Comparison of ENCODE assay signal across 9 mouse cellular contexts in genomic region chr4:135828491-135828890, GRCm38 (mm10). TPM values are rescaled to one million over a fixed set of nuclear protein-coding genes. Genes with fewer than 3 reads are reported as not detected.
DNase-seq lines count a peak whose midpoint lies in the region; ATAC-seq and TF ChIP-seq lines count a peak whose summit lies in the region.
"Had no signal": no experiment of that assay in that cellular context is flagged by ENCODE, and none has a peak within 500 bp of the region (broad histone marks: within the 10 kb centered on the region; RNA-seq: fewer than 3 reads in every experiment).

No protein-coding gene starts in this region.

- TF ChIP-seq POLR2A in liver, adult 2 months (IDR thresholded peaks at IDR 0.05; ENCODE audit: extremely low read depth, insufficient read depth, low read length) = no peak

- WGBS in liver, adult 2 months = 35% methylated on average over 11 of the region's 11 CpGs
- WGBS in liver, embryonic 12.5 days (ENCODE audit: insufficient replicate concordance) = 62% methylated on average over 11 of the region's 11 CpGs
- 13% methylated on average over 11 of the region's 11 CpGs for WGBS in forebrain, embryonic 14.5 days
- WGBS in heart, embryonic 16.5 days = 13% methylated on average over 11 of the region's 11 CpGs
- WGBS in lung, embryonic 14.5 days = 5% methylated on average over 11 of the region's 11 CpGs

- no peak overlapping the region; the same call in 1 of the 2 replicates for H3K27ac ChIP-seq in liver, adult 2 months (replicated peaks; ENCODE audit: insufficient read depth, low read depth, low read length)
- H3K27ac ChIP-seq in liver, embryonic 12.5 days = no peak overlapping the region; the same call in 1 of the 2 replicates
- H3K27ac ChIP-seq in forebrain, embryonic 14.5 days (ENCODE audit: low read depth, low read length) = peak overlapping the region; percentile 35
- peak overlapping the region; percentile 91 for H3K27ac ChIP-seq in heart, embryonic 16.5 days (ENCODE audit: low read length)
- H3K27ac ChIP-seq in lung, embryonic 14.5 days (ENCODE audit: low read depth) = peak overlapping the region; percentile 97
- H3K27ac ChIP-seq: macrophage had no signal

- H3K9ac ChIP-seq in liver, adult 2 months (ENCODE audit: low read depth, low read length) = no peak overlapping the region
- H3K9ac ChIP-seq in liver, embryonic 12.5 days = no peak overlapping the region
- H3K9ac ChIP-seq in forebrain, embryonic 14.5 days (ENCODE audit: low read length) = no peak overlapping the region
- peak overlapping the region; percentile 63; the same call in 1 of the 2 replicates for H3K9ac ChIP-seq in heart, embryonic 16.5 days (ENCODE audit: low read length)
- H3K9ac ChIP-seq in lung, embryonic 14.5 days = peak overlapping the region; percentile 41

- H3K36me3 ChIP-seq in liver, adult 2 months (ENCODE audit: control insufficient read depth, insufficient read depth, low read length) = no peaks in the 10 kb centered on the region
- H3K36me3 ChIP-seq in liver, embryonic 12.5 days = no peaks in the 10 kb centered on the region
- H3K36me3 ChIP-seq in forebrain, embryonic 14.5 days (ENCODE audit: control insufficient read depth, insufficient read depth, low read length) = no peaks in the 10 kb centered on the region
- H3K36me3 ChIP-seq in heart, embryonic 16.5 days (ENCODE audit: control insufficient read depth, insufficient read depth) = no peaks in the 10 kb centered on the region
- H3K36me3 ChIP-seq in lung, embryonic 14.5 days (ENCODE audit: insufficient read depth) = no peaks in the 10 kb centered on the region

- TF ChIP-seq CTCF in liver, adult 2 months (IDR thresholded peaks at IDR 0.05; ENCODE audit: low read depth, low read length) = no peak
- no peak for TF ChIP-seq CTCF in lung, embryonic 14.5 days (IDR thresholded peaks at IDR 0.05; ENCODE audit: low read depth)

- H3K79me2 ChIP-seq in liver, adult 2 months (ENCODE audit: control insufficient read depth, insufficient read depth, low read length) = no peaks in the 10 kb centered on the region

- DNase-seq in liver, adult 2 months (ENCODE audit: extremely low read depth, low read depth, low spot score) = peak; percentile 30
- DNase-seq in forebrain, embryonic 14.5 days (ENCODE audit: low spot score) = peak; percentile 80
- peak; percentile 92 for DNase-seq in kidney, postnatal 14 days
- peak; percentile 97 for DNase-seq in lung, embryonic 14.5 days
- peak; percentile 82 for DNase-seq in right cerebral cortex, adult 18-20 months

- H3K4me2 ChIP-seq in liver, embryonic 12.5 days = no peak overlapping the region
- peak overlapping the region; percentile 2; the same call in 1 of the 2 replicates for H3K4me2 ChIP-seq in forebrain, embryonic 14.5 days (ENCODE audit: low read length)
- peak overlapping the region; percentile 53 for H3K4me2 ChIP-seq in heart, embryonic 16.5 days (ENCODE audit: low read depth, low read length)
- H3K4me2 ChIP-seq in lung, embryonic 14.5 days = peak overlapping the region; percentile 46

- no peaks in the 10 kb centered on the region for H3K4me1 ChIP-seq in liver, adult 2 months (ENCODE audit: control insufficient read depth, insufficient read depth, low read length)
- peaks cover 4% of the 10 kb centered on the region; the same call in 1 of the 2 replicates for H3K4me1 ChIP-seq in liver, embryonic 12.5 days
- H3K4me1 ChIP-seq in forebrain, embryonic 14.5 days (ENCODE audit: control insufficient read depth, insufficient read depth, low read length) = peaks cover 17% of the 10 kb centered on the region
- peaks cover 16% of the 10 kb centered on the region for H3K4me1 ChIP-seq in heart, embryonic 16.5 days (ENCODE audit: control insufficient read depth, insufficient read depth, low read length)
- peaks cover 12% of the 10 kb centered on the region for H3K4me1 ChIP-seq in lung, embryonic 14.5 days (ENCODE audit: insufficient read depth)

- H3K27me3 ChIP-seq in liver, adult 2 months (ENCODE audit: control insufficient read depth, insufficient read depth, low read length) = no peaks in the 10 kb centered on the region
- no peaks in the 10 kb centered on the region for H3K27me3 ChIP-seq in liver, embryonic 12.5 days (replicated peaks)
- H3K27me3 ChIP-seq in forebrain, embryonic 14.5 days (replicated peaks; ENCODE audit: control insufficient read depth, insufficient read depth, low read length) = no peaks in the 10 kb centered on the region
- H3K27me3 ChIP-seq in heart, embryonic 16.5 days (ENCODE audit: control insufficient read depth, insufficient read depth, low read length) = no peaks in the 10 kb centered on the region
- no peaks in the 10 kb centered on the region for H3K27me3 ChIP-seq in lung, embryonic 14.5 days (ENCODE audit: insufficient read depth, low read length)

- ATAC-seq in liver, embryonic 12.5 days = no peak
- peak; percentile 55 for ATAC-seq in forebrain, embryonic 14.5 days
- peak; percentile 87 for ATAC-seq in heart, embryonic 16.5 days (replicated peaks; ENCODE audit: extremely low read depth, insufficient read depth, low FRiP score)
- peak; percentile 89 for ATAC-seq in lung, embryonic 14.5 days (ENCODE audit: insufficient read depth)
- no peak for ATAC-seq in monocyte, adult 5-6 weeks (replicated peaks; ENCODE audit: insufficient number of reproducible peaks, low FRiP score, low TSS enrichment, poor library complexity, severe bottlenecking)

- no peaks in the 10 kb centered on the region for H3K9me3 ChIP-seq in liver, embryonic 12.5 days (replicated peaks)
- no peaks in the 10 kb centered on the region for H3K9me3 ChIP-seq in forebrain, embryonic 14.5 days (replicated peaks; ENCODE audit: control insufficient read depth, low read length)
- no peaks in the 10 kb centered on the region; the same call in 1 of the 2 replicates for H3K9me3 ChIP-seq in heart, embryonic 16.5 days (replicated peaks; ENCODE audit: control insufficient read depth, low read length)
- H3K9me3 ChIP-seq in lung, embryonic 14.5 days (ENCODE audit: low read depth, low read length) = no peaks in the 10 kb centered on the region

- no peak overlapping the region for H3K4me3 ChIP-seq in liver, adult 2 months (ENCODE audit: insufficient read depth, low read depth, low read length)
- H3K4me3 ChIP-seq in liver, embryonic 12.5 days = no peak overlapping the region
- H3K4me3 ChIP-seq in forebrain, embryonic 14.5 days (ENCODE audit: low read depth, low read length) = no peak overlapping the region
- no peak overlapping the region for H3K4me3 ChIP-seq in heart, embryonic 16.5 days (ENCODE audit: low read length)
- no peak overlapping the region for H3K4me3 ChIP-seq in lung, embryonic 14.5 days (ENCODE audit: low read depth, low read length)

RNA-seq across cellular contexts. Expression of gene Srsf10, which starts 27.1 kb away (rescaled TPM):
- total RNA-seq in liver, adult 2 months (2014; rRNA removed) = 32.9 and 37.0 TPM in 2 replicates
- 31.3 and 36.4 TPM in 2 replicates for polyA plus RNA-seq in liver, adult 2 months (2012; rRNA removed)
- polyA plus RNA-seq in liver, embryonic 12.5 days (2016; fragmentation: Nextera tagmentation; extraction: Ambion mirVana) = 157 TPM in 2 replicates
- 259 and 304 TPM in 2 replicates for polyA plus RNA-seq in forebrain, embryonic 14.5 days (2014; fragmentation: Nextera tagmentation; extraction: Ambion mirVana)
- 128 and 147 TPM in 2 replicates for polyA plus RNA-seq in heart, embryonic 16.5 days (2015; fragmentation: Nextera tagmentation; extraction: Ambion mirVana)
- 322 and 336 TPM in 2 replicates for polyA plus RNA-seq in lung, embryonic 14.5 days (2014; fragmentation: Nextera tagmentation; extraction: Ambion mirVana)
- 233 to 426 TPM (median 303 TPM) in 3 replicates for total RNA-seq in monocyte, adult 5-6 weeks (2017)

RNA-seq across cellular contexts. Expression of gene Pnrc2, which starts 45.2 kb away (rescaled TPM):
- 37.3 and 56.5 TPM in 2 replicates for total RNA-seq in liver, adult 2 months (2014; rRNA removed)
- polyA plus RNA-seq in liver, adult 2 months (2012; rRNA removed) = 6.7 and 12.2 TPM in 2 replicates
- polyA plus RNA-seq in liver, embryonic 12.5 days (2016; fragmentation: Nextera tagmentation; extraction: Ambion mirVana) = 91.1 and 98.9 TPM in 2 replicates
- 162 and 165 TPM in 2 replicates for polyA plus RNA-seq in forebrain, embryonic 14.5 days (2014; fragmentation: Nextera tagmentation; extraction: Ambion mirVana)
- 133 and 149 TPM in 2 replicates for polyA plus RNA-seq in heart, embryonic 16.5 days (2015; fragmentation: Nextera tagmentation; extraction: Ambion mirVana)
- 191 and 206 TPM in 2 replicates for polyA plus RNA-seq in lung, embryonic 14.5 days (2014; fragmentation: Nextera tagmentation; extraction: Ambion mirVana)
- total RNA-seq in monocyte, adult 5-6 weeks (2017) = 342 to 380 TPM (median 364 TPM) in 3 replicates

Comparison
In these comparisons a context has a peak if more than half of its experiments do, and no peak if none do; other contexts are left out.
1. DNase-seq: peak in every context shown above with its lines; median percentile 97 in lung, embryonic 14.5 days; 92 in kidney, postnatal 14 days; 82 in right cerebral cortex, adult 18-20 months; 80 in forebrain, embryonic 14.5 days; 30 in liver, adult 2 months.
2. H3K27ac ChIP-seq: peak in forebrain, embryonic 14.5 days (single experiment), heart, embryonic 16.5 days (single experiment) and lung, embryonic 14.5 days (single experiment); none in liver, adult 2 months (single experiment) and liver, embryonic 12.5 days (single experiment).
3. H3K9ac ChIP-seq: peak in heart, embryonic 16.5 days (single experiment) and lung, embryonic 14.5 days (single experiment); none in liver, adult 2 months (single experiment), liver, embryonic 12.5 days (single experiment) and forebrain, embryonic 14.5 days (single experiment).
4. ATAC-seq: peak in forebrain, embryonic 14.5 days (single experiment), heart, embryonic 16.5 days (single experiment) and lung, embryonic 14.5 days (single experiment); none in liver, embryonic 12.5 days (single experiment) and monocyte, adult 5-6 weeks (single experiment).